Mouse (Mus musculus): Measurements from ENCODE around the gene Fetub. TPM values are rescaled to one million over a fixed set of nuclear protein-coding genes. Genes with fewer than 3 reads are reported as not detected.
"Not testable (repeated sequence)": the region's sequence is repeated elsewhere in the genome, so short reads cannot be mapped to it uniquely, and the experiment has no call there.

The Fetub gene
- total RNA-seq, 1 experiment from 2014 or later = not detected

- ATAC-seq (replicated peaks; ENCODE audit: low read depth, poor library complexity, severe bottlenecking) = no peak
These were observed 18.1 kb upstream of the Fetub start for GRCm38 (mm10) chr16:22899866-22900570.

GRCm38 (mm10) chr16:22901326-22901725 is 16.8 kb upstream of the Fetub start:
- no peak for ATAC-seq (replicated peaks; ENCODE audit: low read depth, poor library complexity, severe bottlenecking)

- ATAC-seq (replicated peaks; ENCODE audit: low read depth, poor library complexity, severe bottlenecking) = no peak
These were observed 8.8 kb upstream of the Fetub start for GRCm38 (mm10) chr16:22909290-22909689.

- no peak for ATAC-seq (replicated peaks; ENCODE audit: low read depth, poor library complexity, severe bottlenecking)
These were observed 6.1 kb upstream of the Fetub start for GRCm38 (mm10) chr16:22911986-22912385.

- no peak for ATAC-seq (replicated peaks; ENCODE audit: low read depth, poor library complexity, severe bottlenecking)
These were observed 5.2 kb upstream of the Fetub start for GRCm38 (mm10) chr16:22912886-22913285.

GRCm38 (mm10) chr16:22914276-22914675 is 3.9 kb upstream of the Fetub start:
- ATAC-seq (replicated peaks; ENCODE audit: low read depth, poor library complexity, severe bottlenecking) = no peak

GRCm38 (mm10) chr16:22918664-22919312 is 654 bp downstream of the Fetub start:
- no peak for ATAC-seq (replicated peaks; ENCODE audit: low read depth, poor library complexity, severe bottlenecking)

- ATAC-seq (replicated peaks; ENCODE audit: low read depth, poor library complexity, severe bottlenecking) = peak; percentile 78
These were observed 2.1 kb downstream of the Fetub start for GRCm38 (mm10) chr16:22919971-22920854.

- no peak for ATAC-seq (replicated peaks; ENCODE audit: low read depth, poor library complexity, severe bottlenecking)
These were observed 3.6 kb downstream of the Fetub start for GRCm38 (mm10) chr16:22921761-22922160.

- ATAC-seq (replicated peaks; ENCODE audit: low read depth, poor library complexity, severe bottlenecking) = no peak
These were observed 4.3 kb downstream of the Fetub start for GRCm38 (mm10) chr16:22922433-22922832.

GRCm38 (mm10) chr16:22929575-22929974 is 11.4 kb downstream of the Fetub start:
- no peak for ATAC-seq (replicated peaks; ENCODE audit: low read depth, poor library complexity, severe bottlenecking)

GRCm38 (mm10) chr16:22931431-22932200 is 13.5 kb downstream of the Fetub start:
- ATAC-seq (replicated peaks; ENCODE audit: low read depth, poor library complexity, severe bottlenecking) = no peak

GRCm38 (mm10) chr16:22937631-22938030 is 19.5 kb downstream of the Fetub start:
- no peak for ATAC-seq (replicated peaks; ENCODE audit: low read depth, poor library complexity, severe bottlenecking)

GRCm38 (mm10) chr16:22938541-22938940 is 20.4 kb downstream of the Fetub start:
- ATAC-seq (replicated peaks; ENCODE audit: low read depth, poor library complexity, severe bottlenecking) = no peak

GRCm38 (mm10) chr16:22939120-22939695 is 21.1 kb downstream of the Fetub start:
- ATAC-seq (replicated peaks; ENCODE audit: low read depth, poor library complexity, severe bottlenecking) = no peak

GRCm38 (mm10) chr16:22941825-22942476 is 23.8 kb downstream of the Fetub start:
- not testable (repeated sequence) for ATAC-seq (replicated peaks; ENCODE audit: low read depth, poor library complexity, severe bottlenecking)

- ATAC-seq (replicated peaks; ENCODE audit: low read depth, poor library complexity, severe bottlenecking) = no peak
These were observed 29.2 kb downstream of the Fetub start for GRCm38 (mm10) chr16:22947371-22947770.

- no peak for ATAC-seq (replicated peaks; ENCODE audit: low read depth, poor library complexity, severe bottlenecking)
These were observed 32.8 kb downstream of the Fetub start, which contains the start of gene Hrg for GRCm38 (mm10) chr16:22950840-22951395. Gene Hrg, plus strand, starts transcription at chr16:22951072.

GRCm38 (mm10) chr16:22953069-22953468 is 34.9 kb downstream of the Fetub start:
- ATAC-seq (replicated peaks; ENCODE audit: low read depth, poor library complexity, severe bottlenecking) = no peak
